Mouse (Mus musculus): ENCODE measurements around the gene Sbp. TPM values are rescaled to one million over a fixed set of nuclear protein-coding genes. Genes with fewer than 3 reads are reported as not detected.

The Sbp gene
- polyA plus RNA-seq, 1 experiment from 2014 or later, result not detected

- H3K9ac ChIP-seq (replicated peaks; ENCODE audit: low read length), result no peak overlapping the region
- H3K4me1 ChIP-seq (ENCODE audit: insufficient read depth, low read length), result 0 out of 2 replicates have a peak, but pooled peaks cover 3% of the 10 kb centered on the region
- H3K4me2 ChIP-seq (replicated peaks; ENCODE audit: low read depth, low read length), result no peak overlapping the region
- ATAC-seq (ENCODE audit: low FRiP score, low TSS enrichment), result no peak
- H3K4me3 ChIP-seq (ENCODE audit: low read length), result no peak overlapping the region
- H3K9me3 ChIP-seq (ENCODE audit: low read length), result no peaks in the 10 kb centered on the region
- no peak overlapping the region for H3K27ac ChIP-seq (ENCODE audit: low read length)
- WGBS, result 62% methylated on average over 4 of the region's 4 CpGs
- no peaks in the 10 kb centered on the region for H3K36me3 ChIP-seq (ENCODE audit: insufficient read depth, low read length)
- H3K27me3 ChIP-seq (ENCODE audit: insufficient read depth, low read length), result no peaks in the 10 kb centered on the region
These were observed 20.2 kb downstream of the Sbp start for GRCm38 (mm10) chr17:23961573-23962122.

- Histone ChIP-seq H3K36me3 (ENCODE audit: insufficient read depth, low read length) (no peaks in the 10 kb centered on the region), H3K27ac (ENCODE audit: low read length) (no peak overlapping the region), H3K4me1 (ENCODE audit: insufficient read depth, low read length) (no peaks in the 10 kb centered on the region), H3K9ac (replicated peaks; ENCODE audit: low read length) (no peak overlapping the region), H3K4me2 (replicated peaks; ENCODE audit: low read depth, low read length) (no peak overlapping the region), H3K9me3 (ENCODE audit: low read length) (no peaks in the 10 kb centered on the region), H3K4me3 (ENCODE audit: low read length) (no peak overlapping the region), H3K27me3 (ENCODE audit: insufficient read depth, low read length) (no peaks in the 10 kb centered on the region)
- no peak for ATAC-seq (ENCODE audit: low FRiP score, low TSS enrichment)
- 41% methylated on average over 6 of the region's 6 CpGs for WGBS
These were observed 24.4 kb downstream of the Sbp start for GRCm38 (mm10) chr17:23965805-23966425.

DNA sequence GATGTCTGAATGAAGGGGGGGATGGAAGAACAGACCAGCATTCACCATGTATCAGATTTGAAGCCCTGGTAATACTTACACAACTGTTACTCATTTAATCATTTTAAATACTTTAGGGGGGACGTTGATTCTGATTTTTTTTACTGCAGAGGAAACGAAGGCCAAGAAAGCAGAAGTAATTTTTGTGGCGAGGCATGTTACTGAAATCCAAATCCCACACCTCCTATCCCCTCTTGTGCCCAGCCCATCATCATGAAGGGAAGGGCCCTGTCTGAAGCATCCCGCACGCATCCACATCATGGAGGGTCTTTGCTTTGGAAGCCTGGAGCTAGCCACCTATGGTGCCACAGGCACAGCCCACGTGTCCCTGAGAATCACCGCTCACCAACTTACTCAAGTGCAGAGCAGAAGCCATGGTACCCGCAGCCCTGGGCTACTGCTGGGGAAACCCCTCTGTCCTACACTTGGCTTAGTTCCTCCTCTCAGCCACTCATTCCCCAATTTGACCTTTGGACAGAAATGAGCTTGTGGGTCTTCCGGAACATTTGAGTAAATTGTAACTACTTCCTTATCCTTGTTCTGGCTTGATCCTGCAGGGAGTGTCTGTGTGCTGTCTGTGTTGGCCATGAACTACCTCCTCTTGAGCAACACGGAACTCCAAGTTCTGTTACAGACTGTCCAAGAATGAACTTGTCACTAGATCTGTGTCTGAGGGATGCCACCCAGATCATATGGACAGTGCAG, 25.4 kb downstream of the Sbp start:
- Histone ChIP-seq H3K36me3 (ENCODE audit: insufficient read depth, low read length) (no peaks in the 10 kb centered on the region), H3K4me3 (ENCODE audit: low read length) (no peak overlapping the region), H3K4me2 (replicated peaks; ENCODE audit: low read depth, low read length) (no peak overlapping the region), H3K4me1 (ENCODE audit: insufficient read depth, low read length) (no peaks in the 10 kb centered on the region), H3K27me3 (ENCODE audit: insufficient read depth, low read length) (no peaks in the 10 kb centered on the region), H3K9ac (replicated peaks; ENCODE audit: low read length) (no peak overlapping the region), H3K9me3 (ENCODE audit: low read length) (no peaks in the 10 kb centered on the region), H3K27ac (ENCODE audit: low read length) (no peak overlapping the region)
- 82% methylated on average over 10 of the region's 10 CpGs for WGBS
- ATAC-seq (ENCODE audit: low FRiP score, low TSS enrichment), result no peak

GRCm38 (mm10) chr17:23968780-23969179, 27.3 kb downstream of the Sbp start:
- no peak overlapping the region for H3K9ac ChIP-seq (replicated peaks; ENCODE audit: low read length)
- H3K36me3 ChIP-seq (ENCODE audit: insufficient read depth, low read length), result no peaks in the 10 kb centered on the region
- no peak for ATAC-seq (ENCODE audit: low FRiP score, low TSS enrichment)
- no peak overlapping the region for H3K4me3 ChIP-seq (ENCODE audit: low read length)
- WGBS, result 48% methylated on average over 2 of the region's 2 CpGs
- H3K4me2 ChIP-seq (replicated peaks; ENCODE audit: low read depth, low read length), result no peak overlapping the region
- H3K9me3 ChIP-seq (ENCODE audit: low read length), result no peaks in the 10 kb centered on the region
- H3K4me1 ChIP-seq (ENCODE audit: insufficient read depth, low read length), result no peaks in the 10 kb centered on the region
- no peaks in the 10 kb centered on the region for H3K27me3 ChIP-seq (ENCODE audit: insufficient read depth, low read length)
- no peak overlapping the region for H3K27ac ChIP-seq (ENCODE audit: low read length)

DNA sequence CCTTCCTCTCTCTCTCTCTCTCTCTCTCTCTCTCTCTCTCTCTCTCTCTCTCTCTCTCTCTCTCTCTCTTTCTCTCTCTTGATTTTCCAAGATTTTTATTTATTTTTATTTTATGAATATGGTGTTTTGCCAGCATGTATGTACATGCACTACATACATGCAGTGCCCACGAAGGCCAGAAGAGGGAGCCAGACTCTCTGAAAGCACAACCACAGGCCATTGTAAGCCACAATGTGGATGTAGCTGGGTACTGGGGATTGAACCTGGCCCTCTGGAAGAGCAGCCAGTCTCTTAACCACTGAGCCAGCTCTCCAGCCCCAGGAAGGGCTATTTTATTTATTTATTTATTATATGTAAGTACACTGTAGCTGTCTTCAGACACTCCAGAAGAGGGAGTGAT, 27.8 kb downstream of the Sbp start:
- Histone ChIP-seq H3K36me3 (ENCODE audit: insufficient read depth, low read length) (no peaks in the 10 kb centered on the region), H3K9me3 (ENCODE audit: low read length) (no peaks in the 10 kb centered on the region), H3K27ac (ENCODE audit: low read length) (no peak overlapping the region), H3K4me1 (ENCODE audit: insufficient read depth, low read length) (no peaks in the 10 kb centered on the region), H3K9ac (replicated peaks; ENCODE audit: low read length) (no peak overlapping the region), H3K27me3 (ENCODE audit: insufficient read depth, low read length) (no peaks in the 10 kb centered on the region), H3K4me2 (replicated peaks; ENCODE audit: low read depth, low read length) (no peak overlapping the region), H3K4me3 (ENCODE audit: low read length) (no peak overlapping the region)
- 4% methylated on average over 1 of the region's 1 CpGs for WGBS
- no peak for ATAC-seq (ENCODE audit: low FRiP score, low TSS enrichment)

GRCm38 (mm10) chr17:23971315-23971714, 29.8 kb downstream of the Sbp start:
- no peak overlapping the region for H3K9ac ChIP-seq (replicated peaks; ENCODE audit: low read length)
- no peak overlapping the region for H3K27ac ChIP-seq (ENCODE audit: low read length)
- no peak overlapping the region for H3K4me2 ChIP-seq (replicated peaks; ENCODE audit: low read depth, low read length)
- no peaks in the 10 kb centered on the region for H3K4me1 ChIP-seq (ENCODE audit: insufficient read depth, low read length)
- no peaks in the 10 kb centered on the region for H3K36me3 ChIP-seq (ENCODE audit: insufficient read depth, low read length)
- no peaks in the 10 kb centered on the region for H3K9me3 ChIP-seq (ENCODE audit: low read length)
- WGBS, result 91% methylated on average over 9 of the region's 9 CpGs
- H3K4me3 ChIP-seq (ENCODE audit: low read length), result no peak overlapping the region
- no peak for ATAC-seq (ENCODE audit: low FRiP score, low TSS enrichment)
- H3K27me3 ChIP-seq (ENCODE audit: insufficient read depth, low read length), result no peaks in the 10 kb centered on the region

DNA sequence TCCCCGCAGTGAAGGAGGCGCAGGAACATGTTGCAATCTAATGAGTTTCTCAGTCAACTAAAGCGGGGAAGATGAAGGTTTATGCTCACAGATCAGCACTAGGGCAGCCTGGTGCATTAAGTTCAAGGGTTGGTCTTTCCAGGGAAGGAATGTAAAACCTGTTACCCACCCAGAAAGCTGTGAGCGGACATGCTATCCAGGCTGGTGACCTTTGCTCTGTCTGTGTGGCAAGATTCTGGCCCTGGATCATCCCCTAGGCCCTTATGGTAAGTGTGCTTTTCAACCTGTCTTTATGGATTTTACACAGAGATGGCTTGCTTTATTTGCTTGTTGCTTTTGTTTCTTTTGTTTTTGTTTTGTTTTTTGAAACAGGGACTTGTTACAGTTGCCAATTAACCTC, 35.2 kb downstream of the Sbp start:
- Histone ChIP-seq H3K27me3 (ENCODE audit: insufficient read depth, low read length) (no peaks in the 10 kb centered on the region), H3K27ac (ENCODE audit: low read length) (no peak overlapping the region), H3K9me3 (ENCODE audit: low read length) (no peaks in the 10 kb centered on the region), H3K36me3 (ENCODE audit: insufficient read depth, low read length) (no peaks in the 10 kb centered on the region), H3K9ac (replicated peaks; ENCODE audit: low read length) (no peak overlapping the region), H3K4me1 (ENCODE audit: insufficient read depth, low read length) (0 out of 2 replicates have a peak, but pooled peaks cover 9% of the 10 kb centered on the region), H3K4me2 (replicated peaks; ENCODE audit: low read depth, low read length) (no peak overlapping the region), H3K4me3 (ENCODE audit: low read length) (no peak overlapping the region)
- peak; percentile 32; the same call in 1 of the 2 replicates for ATAC-seq (ENCODE audit: low FRiP score, low TSS enrichment)
- 77% methylated on average over 4 of the region's 4 CpGs for WGBS

- Histone ChIP-seq H3K4me1 (ENCODE audit: insufficient read depth, low read length) (peaks cover 15% of the 10 kb centered on the region), H3K27me3 (ENCODE audit: insufficient read depth, low read length) (no peaks in the 10 kb centered on the region), H3K4me3 (ENCODE audit: low read length) (no peak overlapping the region), H3K9me3 (ENCODE audit: low read length) (no peaks in the 10 kb centered on the region), H3K9ac (replicated peaks; ENCODE audit: low read length) (no peak overlapping the region), H3K36me3 (ENCODE audit: insufficient read depth, low read length) (no peaks in the 10 kb centered on the region), H3K4me2 (replicated peaks; ENCODE audit: low read depth, low read length) (no peak overlapping the region), H3K27ac (ENCODE audit: low read length) (no peak overlapping the region)
- WGBS, result 48% methylated on average over 3 of the region's 3 CpGs
- no peak for ATAC-seq (ENCODE audit: low FRiP score, low TSS enrichment)
These were observed 38.0 kb downstream of the Sbp start for GRCm38 (mm10) chr17:23979471-23979870.

- Histone ChIP-seq H3K9me3 (ENCODE audit: low read length) (no peaks in the 10 kb centered on the region), H3K4me1 (ENCODE audit: insufficient read depth, low read length) (peaks cover 15% of the 10 kb centered on the region), H3K27ac (ENCODE audit: low read length) (no peak within 1 kb of the TSS), H3K27me3 (ENCODE audit: insufficient read depth, low read length) (no peaks in the 10 kb centered on the region), H3K9ac (replicated peaks; ENCODE audit: low read length) (no peak within 1 kb of the TSS), H3K4me3 (ENCODE audit: low read length) (no peak within 1 kb of the TSS), H3K36me3 (ENCODE audit: insufficient read depth, low read length) (no peaks in the 10 kb centered on the region), H3K4me2 (replicated peaks; ENCODE audit: low read depth, low read length) (no peak within 1 kb of the TSS)
- ATAC-seq (ENCODE audit: low FRiP score, low TSS enrichment), result no peak
- WGBS, result 64% methylated on average over 10 of the region's 10 CpGs
These were observed 38.9 kb downstream of the Sbp start, which contains the start of gene Prss30 for GRCm38 (mm10) chr17:23980297-23980909. Gene Prss30, minus strand, starts transcription at chr17:23980566.

All from kidney, embryonic 16.5 days (tissue).